Mouse (Mus musculus) kidney, adult 2 months (tissue): ENCODE measurements around the gene Dap3.

Experiments used
- CTCF ChIP-seq: fragments of 200-500 bp; conservative IDR thresholded peaks from 2 replicates; pipeline ENCODE4 v1.5.1; 2011; ENCODE audit warnings: low read depth, mild to moderate bottlenecking, control low read depth, low read length, moderate library complexity, mixed read lengths; ENCODE audit not compliant: insufficient read depth, insufficient read length
- POLR2A ChIP-seq: fragments of 200-500 bp; IDR thresholded peaks from one replicate; pipeline ENCODE4 v1.6.1; 2011; ENCODE audit warnings: low read depth, low read length, control low read depth

DNA sequence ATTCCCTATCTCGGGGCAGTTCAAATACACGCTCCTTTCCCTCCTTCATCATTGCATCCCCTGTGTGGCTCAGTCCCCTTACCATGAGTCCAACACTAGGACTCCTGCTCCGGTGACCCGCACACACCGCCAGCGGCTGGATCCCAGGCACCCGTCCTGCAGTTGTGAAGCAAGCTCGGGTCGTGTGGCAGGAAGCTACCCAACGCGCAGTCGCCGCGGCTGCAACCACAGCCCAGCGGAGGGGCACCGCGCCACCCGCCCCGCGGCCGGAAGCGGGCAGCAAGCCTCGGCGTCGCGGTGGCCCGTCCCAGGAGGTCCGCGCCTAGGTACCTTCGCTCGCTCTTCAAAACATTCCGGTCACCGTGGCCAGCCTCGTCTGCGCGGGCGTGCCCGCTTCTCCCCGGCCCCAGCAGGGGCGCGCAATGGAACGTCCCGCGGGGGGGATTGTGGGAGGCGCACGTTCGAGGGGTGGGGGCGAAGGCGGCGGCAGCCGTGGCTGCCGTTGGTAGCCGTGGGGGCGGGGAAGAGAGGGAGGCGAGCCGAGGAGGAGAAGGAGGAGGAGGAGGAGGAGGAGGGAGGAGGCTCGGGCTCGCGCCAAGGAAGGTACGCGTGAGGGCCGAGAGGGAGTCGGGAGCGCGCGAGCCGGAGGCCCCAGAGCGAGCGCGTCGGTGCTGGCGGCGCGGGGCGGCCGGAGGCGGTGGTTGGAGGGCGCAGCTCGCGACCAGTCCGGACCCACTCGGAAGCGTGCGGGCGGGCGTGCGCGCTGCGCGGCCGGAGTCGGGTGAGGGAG is 1.0 kb downstream of the Dap3 start:
- TF ChIP-seq POLR2A: peak; percentile 84
- TF ChIP-seq CTCF: no peak
